In genomic region chr5:134288071-134288470, GRCm38 (mm10) we compare ENCODE assay signal across 13 mouse cellular contexts.
"Had no signal": no experiment of that assay in that cellular context is flagged by ENCODE, and none has a peak within 500 bp of the region (broad histone marks: within the 10 kb centered on the region; RNA-seq: fewer than 3 reads in every experiment).

No protein-coding gene starts in this region.

- H3K27ac ChIP-seq: limb, embryonic 10.5 days; limb, embryonic 13.5 days; liver, embryonic 14.5 days had no signal

- DNase-seq: liver, postnatal 0 days; lung, postnatal 14 days; lung, postnatal 4 days; midbrain, embryonic 14.5 days; thymus, adult 18-20 months; thymus, postnatal 36 days had no signal

- ATAC-seq: hindbrain, embryonic 16.5 days; intestine, embryonic 16.5 days; liver, postnatal 0 days had no signal

- H3K4me3 ChIP-seq: limb, embryonic 10.5 days; limb, embryonic 13.5 days had no signal

- H3K4me2 ChIP-seq: limb, embryonic 13.5 days; liver, embryonic 11.5 days; midbrain, embryonic 11.5 days had no signal

- H3K27me3 ChIP-seq: limb, embryonic 13.5 days had no signal

- H3K4me1 ChIP-seq: limb, embryonic 10.5 days; limb, embryonic 13.5 days had no signal

- H3K9me3 ChIP-seq: limb, embryonic 10.5 days; limb, embryonic 13.5 days had no signal

- H3K9ac ChIP-seq: limb, embryonic 13.5 days; liver, embryonic 14.5 days; liver, postnatal 0 days had no signal
